Mouse (Mus musculus) gastrocnemius, adult 8-10 months (tissue): ENCODE measurements around the gene Cd19. TPM values are rescaled to one million over a fixed set of nuclear protein-coding genes. Genes with fewer than 3 reads are reported as not detected.

Experiments
- DNase-seq, 2 experiments: peaks; one replicate each; pipeline ENCODE4 v3.0.0; 2022; ENCODE audit warnings: low spot score in 2 of 2
- microRNA-seq: library from miRNA; unstranded; fragments of <30 nt; microRNA quantifications from one replicate; pipeline ENCODE4 v1.2.0, GENCODE M21; 2022
- total RNA-seq, 4 experiments: library from RNA; stranded (reverse); gene quantifications; 2 replicates each; pipeline ENCODE4 v1.2.4; 2022

Gene Cd19
- total RNA-seq, 4 experiments from 2014 or later, result not detected

DNA sequence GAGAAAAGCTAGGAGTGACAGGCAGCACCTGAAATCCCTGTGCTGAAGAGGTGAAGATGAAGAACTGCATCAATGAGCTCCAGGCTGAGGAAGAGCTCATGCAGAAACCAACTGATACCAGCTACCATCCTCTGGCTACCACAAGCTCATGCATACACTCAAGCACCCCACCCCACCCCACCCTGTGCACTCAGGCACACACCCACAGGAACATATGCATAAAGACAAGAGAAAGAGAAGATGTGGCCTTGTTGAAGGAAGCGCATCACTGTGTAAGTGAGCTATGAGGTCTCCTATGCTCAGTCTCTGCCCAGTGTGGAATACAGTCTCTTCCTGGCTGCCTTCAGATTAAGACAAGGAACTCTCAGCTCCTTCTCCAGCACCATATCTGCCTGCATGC is 26.5 kb downstream of the Cd19 start:
- no peak for DNase-seq

DNA sequence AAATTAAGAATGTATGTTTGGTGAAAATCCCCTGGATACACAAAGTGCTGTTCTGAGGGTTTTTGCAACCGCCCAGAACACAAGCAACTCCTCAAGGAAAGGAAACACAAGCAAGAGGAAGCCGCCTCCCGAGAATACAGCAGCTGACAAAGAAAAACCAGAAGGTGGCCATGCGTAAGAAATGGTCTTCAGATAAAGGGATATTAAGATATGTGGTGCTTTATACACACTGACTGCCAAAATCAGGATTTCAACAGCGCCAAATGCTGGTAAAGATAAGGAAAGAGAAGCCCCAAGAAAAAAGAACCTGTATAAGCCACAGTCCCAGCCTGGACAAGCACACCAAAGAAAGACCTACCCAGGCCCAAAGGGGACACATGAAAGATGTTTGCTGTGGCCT is 31.1 kb downstream of the Cd19 start:
- no peak for DNase-seq

DNA sequence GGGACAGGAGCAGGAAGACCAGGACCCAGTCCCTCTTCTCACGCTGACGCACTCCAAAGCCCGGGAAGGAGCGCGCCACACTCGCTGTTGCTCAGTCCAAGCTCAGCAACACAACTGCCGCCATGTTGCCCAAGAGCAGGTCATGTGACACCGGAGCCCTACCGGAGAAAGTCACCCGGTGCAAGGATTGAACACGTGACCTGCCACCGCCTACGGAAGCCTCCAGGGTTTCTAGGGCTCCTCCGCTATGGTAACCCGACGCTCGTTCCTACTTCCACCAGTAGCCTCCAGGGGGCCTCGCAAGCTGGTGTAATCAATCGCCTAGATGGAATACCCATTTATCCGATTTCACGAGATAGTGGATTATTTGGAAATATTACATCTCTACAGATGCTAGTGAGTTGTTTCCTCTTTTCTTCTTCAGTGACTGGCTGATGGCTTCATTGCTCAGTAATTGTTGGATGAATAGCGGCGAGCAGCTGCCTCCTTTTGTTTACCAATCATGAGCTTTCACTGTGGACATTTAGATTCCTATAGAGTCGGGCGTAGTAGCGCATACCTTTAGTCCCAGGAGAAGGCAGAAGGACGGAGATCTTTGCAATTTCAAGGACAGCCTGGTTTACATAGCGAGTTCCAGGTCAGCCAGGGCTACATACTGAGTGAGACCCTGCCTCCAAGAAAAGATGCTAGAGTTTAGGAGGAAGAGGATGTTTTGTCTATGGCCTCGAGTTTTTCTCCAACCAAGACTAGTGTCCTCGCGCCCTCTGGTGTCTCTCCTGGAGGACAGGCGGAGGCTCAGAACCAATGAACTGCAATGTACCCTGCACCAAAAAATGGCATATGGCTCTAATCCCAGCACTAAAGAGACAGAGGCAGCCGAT is 37.2 kb downstream of the Cd19 start, which contains the start of gene Spns1:
Gene Spns1, minus strand, starts transcription at position 173 of the 881 bp plus-strand sequence.
- peak; percentile 89 to 90 for DNase-seq

DNA sequence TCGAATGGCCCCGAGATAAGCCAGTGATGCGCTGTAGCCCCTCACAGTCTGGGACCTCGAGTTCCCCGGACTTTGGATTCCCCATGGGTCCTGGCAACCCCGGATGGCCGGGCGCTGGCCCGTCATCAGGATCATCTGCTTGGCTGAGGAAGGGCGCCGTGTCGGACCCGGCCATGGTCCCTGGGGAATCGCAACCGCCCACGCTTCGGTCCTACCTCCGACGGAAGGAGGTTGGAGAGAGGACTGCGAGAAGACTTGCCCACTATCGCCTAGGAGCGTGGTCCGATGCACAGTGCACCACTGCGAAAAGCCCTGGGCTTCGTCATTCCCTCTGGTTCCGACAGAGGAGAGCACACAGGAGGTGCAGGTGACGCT is 37.8 kb downstream of the Cd19 start:
- DNase-seq, result no peak

DNA sequence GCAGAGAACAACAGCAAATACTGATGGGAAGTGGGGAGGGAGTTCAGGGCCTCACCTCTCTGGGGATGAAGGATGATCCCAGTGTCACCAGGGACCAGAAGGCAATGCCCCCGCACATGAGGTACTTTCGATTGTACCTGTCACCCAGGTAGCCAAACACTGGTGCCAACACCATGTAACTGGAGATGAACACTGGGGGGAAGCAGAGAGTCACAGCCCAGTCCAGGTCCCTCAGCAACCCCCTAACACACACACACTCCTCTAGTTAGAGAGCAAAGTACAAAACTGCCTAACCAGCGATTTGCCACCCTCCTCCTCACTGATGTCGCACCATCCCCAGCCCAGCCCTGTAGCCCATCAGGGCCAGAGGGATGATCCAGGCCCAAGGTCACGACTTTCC is 39.7 kb downstream of the Cd19 start:
- no peak for DNase-seq

DNA sequence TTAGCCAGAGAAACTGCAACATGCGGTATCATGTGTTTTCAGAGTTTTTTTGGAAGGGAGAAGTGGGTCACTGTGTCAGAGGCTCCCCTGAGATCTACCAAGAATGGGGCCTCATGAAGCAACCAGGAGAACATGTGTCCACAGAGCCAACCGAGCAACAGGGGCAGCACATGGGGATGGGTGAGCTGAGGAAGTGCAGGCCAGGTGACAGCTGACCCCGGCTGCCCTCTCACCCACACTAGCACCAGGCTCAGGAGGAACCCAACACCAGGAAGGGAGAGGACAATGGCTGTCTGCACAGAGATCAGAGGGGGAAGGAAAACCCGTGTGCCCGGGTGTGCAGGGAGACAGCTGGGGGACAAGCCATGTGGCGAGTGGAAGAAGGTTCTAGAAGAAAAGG is 40.2 kb downstream of the Cd19 start:
- DNase-seq, result no peak

DNA sequence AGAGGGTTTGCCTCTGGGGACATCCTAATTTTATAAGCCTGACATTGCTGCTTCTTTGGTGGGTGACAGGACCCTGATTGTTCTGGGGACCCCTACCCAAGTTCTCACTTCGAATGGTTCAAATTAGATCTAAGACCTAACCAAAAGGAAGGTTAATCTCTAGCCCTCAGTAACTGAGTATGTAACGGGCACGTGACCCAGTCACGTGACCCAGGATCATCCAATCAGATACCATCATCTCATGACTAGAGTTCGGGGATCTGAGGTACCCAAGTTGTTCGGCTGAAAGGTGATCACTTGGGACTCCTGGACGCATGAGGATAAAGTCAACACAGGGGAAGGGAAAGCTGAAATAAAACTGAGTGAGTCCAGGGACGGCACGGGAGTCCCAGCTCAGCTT is 41.7 kb downstream of the Cd19 start:
- DNase-seq, result no peak

DNA sequence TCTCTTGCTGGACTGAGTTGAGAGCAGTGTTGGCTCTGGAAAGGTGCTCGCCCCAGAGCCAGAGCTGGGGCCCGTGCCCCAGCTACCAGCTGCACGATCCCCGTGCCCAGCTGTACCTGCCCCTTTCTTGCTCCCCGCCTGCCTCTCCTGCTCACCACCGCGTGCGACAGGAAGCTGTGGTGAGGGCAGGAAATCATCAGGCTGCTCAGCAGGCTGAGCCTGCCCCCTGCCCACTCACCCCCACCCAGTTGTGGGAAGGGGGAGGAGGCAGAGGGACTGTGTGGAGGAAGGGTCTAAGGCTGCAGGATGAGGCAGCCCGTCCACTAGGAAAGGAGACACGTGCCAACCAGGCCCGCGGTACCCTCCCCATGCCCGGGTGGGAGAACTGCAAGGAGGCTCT is 45.3 kb downstream of the Cd19 start, which contains the start of gene Lat:
Gene Lat, minus strand, starts transcription at position 178 of the 400 bp plus-strand sequence.
- DNase-seq, result no peak

DNA sequence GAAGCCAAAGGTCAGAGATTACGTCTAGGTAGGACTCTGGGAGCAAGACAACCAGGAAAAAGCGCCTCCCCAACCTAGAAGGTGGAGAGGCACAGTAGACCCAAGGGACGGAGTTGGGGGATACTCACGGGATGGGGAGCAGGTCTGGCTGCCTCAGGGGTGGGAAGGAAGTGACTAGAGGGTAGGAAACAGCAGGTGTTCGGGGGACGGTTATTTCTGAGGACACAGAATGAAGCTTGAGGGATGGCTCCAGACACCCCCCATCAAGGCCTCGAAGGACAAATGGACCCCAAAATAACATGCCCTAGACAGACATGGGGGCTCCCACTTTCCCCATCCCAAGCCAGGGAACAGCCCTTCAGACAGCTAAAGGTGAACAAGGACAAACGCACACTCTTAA is 46.3 kb downstream of the Cd19 start:
- no peak for DNase-seq

DNA sequence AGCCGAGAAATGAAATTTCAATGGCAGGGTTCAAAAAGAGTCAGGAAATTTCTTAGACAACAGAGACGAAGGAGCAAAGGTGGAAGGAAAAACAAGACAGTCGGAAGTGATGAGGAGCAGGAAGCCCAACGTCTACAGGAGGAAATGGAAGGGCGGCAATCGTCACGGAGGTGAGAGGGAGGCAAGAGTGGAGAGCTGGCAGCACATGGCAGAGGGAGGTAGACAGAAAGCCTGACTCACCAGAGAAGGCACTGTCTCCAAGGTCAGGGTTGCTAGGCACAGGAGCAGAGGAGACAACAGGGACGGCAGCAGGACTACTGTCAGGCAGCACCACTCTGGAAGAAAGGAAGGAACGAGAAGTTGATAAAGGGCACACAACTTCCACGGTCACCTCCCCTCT is 47.1 kb downstream of the Cd19 start:
- no peak for DNase-seq

DNA sequence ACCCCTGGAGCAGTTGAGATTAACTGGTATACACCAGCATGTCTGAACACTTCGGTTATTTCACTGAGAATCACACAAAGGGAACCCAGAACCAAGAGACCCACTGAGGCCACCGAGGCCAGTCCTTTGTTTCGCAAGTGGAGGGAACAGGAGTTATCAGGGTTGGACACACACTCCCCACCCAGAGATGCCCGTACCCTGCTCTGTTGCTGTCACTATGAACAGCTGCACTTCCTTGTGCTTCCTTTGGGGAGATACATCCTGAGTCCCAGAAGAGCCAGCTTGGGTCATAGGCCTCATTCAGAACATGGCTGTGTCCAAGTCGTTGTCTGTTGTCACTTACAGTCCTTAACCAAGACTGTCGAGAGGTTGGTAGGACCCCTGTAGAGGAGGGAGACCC is 51.7 kb downstream of the Cd19 start:
- no peak for DNase-seq

DNA sequence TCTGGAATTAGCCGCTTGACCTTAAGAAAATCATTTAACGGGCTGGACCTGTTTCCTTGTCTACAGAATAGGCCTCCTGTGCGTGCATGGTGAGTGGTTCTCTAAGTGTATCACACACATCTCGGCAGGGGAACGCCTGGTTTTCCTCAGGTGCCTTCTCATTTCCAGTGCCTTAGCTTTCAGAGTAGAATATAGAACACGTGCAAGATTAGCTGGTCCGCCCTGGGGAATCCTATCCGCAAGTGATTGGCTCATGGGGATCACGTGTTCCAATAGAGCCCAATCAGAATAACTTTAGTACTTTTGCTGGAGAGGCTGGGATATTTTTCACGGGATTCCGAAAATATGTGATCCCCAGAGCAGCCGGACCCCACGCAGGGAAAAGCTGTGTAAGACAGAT is 55.6 kb downstream of the Cd19 start:
- no peak for DNase-seq

Small RNAs within 50 kb of the gene (microRNA-seq; reads per million reads assigned to microRNA genes)
- gene Mir7058, result not detected

Other genes starting within 250 kb of the Cd19 start
- gene Xpo6, start 214.4 kb downstream of the Cd19 start, total RNA-seq, result 10 to 100 TPM in 3 of 4 experiments, 1 to 10 TPM in 1; 8.3 to 18.1 (median 11.8) TPM
- gene Sbk1, start 142.3 kb downstream of the Cd19 start, total RNA-seq, result 10 to 100 TPM; 13.0 to 18.8 (median 16.8) TPM
- gene Lat, start 45.3 kb downstream of the Cd19 start, total RNA-seq, result under 1 TPM in 1 of 4 experiments, not detected in 3; 0.43 TPM
- gene Spns1, start 37.4 kb downstream of the Cd19 start, total RNA-seq, result 10 to 100 TPM; 22.7 to 23.9 (median 22.8) TPM
- gene Nfatc2ip, start 18.2 kb downstream of the Cd19 start, total RNA-seq, result 1 to 10 TPM; 2.1 to 4.3 (median 3.0) TPM
- gene Rabep2, start 13.9 kb upstream of the Cd19 start, total RNA-seq, result 10 to 100 TPM; 10.5 to 19.2 (median 15.1) TPM
- over 10,000 TPM; 27,209 to 31,432 (median 30,252) TPM for gene Atp2a1, start 48.2 kb upstream of the Cd19 start, total RNA-seq
- 10 to 100 TPM; 45.9 to 57.4 (median 49.0) TPM for gene Sh2b1, start 60.5 kb upstream of the Cd19 start, total RNA-seq
- 100 to 1,000 TPM; 116 to 151 (median 137) TPM for gene Tufm, start 72.5 kb upstream of the Cd19 start, total RNA-seq
- 10 to 100 TPM; 25.4 to 32.4 (median 29.9) TPM for gene Atxn2l, start 88.5 kb upstream of the Cd19 start, total RNA-seq
- gene Eif3c, start 151.5 kb upstream of the Cd19 start, total RNA-seq, result 100 to 1,000 TPM; 151 to 172 (median 160) TPM
- under 1 TPM; 0.15 to 0.94 (median 0.29) TPM for gene Apobr, start 170.1 kb upstream of the Cd19 start, total RNA-seq
- gene Cln3, start 170.9 kb upstream of the Cd19 start, total RNA-seq, result 10 to 100 TPM in 3 of 4 experiments, 1 to 10 TPM in 1; 9.0 to 14.7 (median 12.6) TPM
- not detected for gene Il27, start 180.1 kb upstream of the Cd19 start, total RNA-seq
- gene Nupr1, start 216.0 kb upstream of the Cd19 start, total RNA-seq, result 1 to 10 TPM; 3.5 to 6.7 (median 4.7) TPM
- 10 to 100 TPM; 26.7 to 43.5 (median 34.7) TPM for gene Sgf29, start 234.4 kb upstream of the Cd19 start, total RNA-seq